Mouse (Mus musculus): ENCODE data around the gene Gpr34.

Gene Gpr34

GRCm38 (mm10) chrX:13631599-13632283 lies at the start of gene Gpr34:
TSS of gene Gpr34 (plus strand) at chrX:13632089.
- no peak for DNase-seq

GRCm38 (mm10) chrX:13599373-13599772 lies 32.5 kb upstream of the Gpr34 start:
- DNase-seq: no peak

- DNase-seq: no peak
Measured at GRCm38 (mm10) chrX:13599966-13600365, 31.9 kb upstream of the Gpr34 start.

- DNase-seq: no peak
Measured at GRCm38 (mm10) chrX:13606741-13607140, 25.1 kb upstream of the Gpr34 start.

DNA sequence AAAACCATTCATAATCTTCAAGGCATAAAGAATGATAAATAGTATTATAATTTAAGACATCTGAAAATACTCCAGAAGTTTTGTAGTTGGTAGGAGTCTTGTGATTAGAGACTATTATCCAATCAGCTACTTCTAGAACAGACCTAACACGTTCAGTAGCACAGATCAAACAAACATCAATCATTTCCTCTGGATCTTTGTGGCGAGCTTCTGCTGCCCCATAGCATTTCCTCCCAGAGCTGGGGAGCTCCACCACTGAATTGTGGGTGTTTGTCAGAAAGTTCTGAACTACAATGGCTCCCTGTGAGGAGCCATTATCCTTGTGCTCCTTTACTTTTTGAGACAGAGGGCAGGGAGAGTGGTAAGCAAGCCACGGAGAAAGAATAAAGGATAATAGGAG lies 24.1 kb upstream of the Gpr34 start:
- no peak for DNase-seq

GRCm38 (mm10) chrX:13611114-13611513 lies 20.8 kb upstream of the Gpr34 start:
- DNase-seq: no peak

GRCm38 (mm10) chrX:13612115-13612514 lies 19.8 kb upstream of the Gpr34 start:
- DNase-seq: no peak

DNA sequence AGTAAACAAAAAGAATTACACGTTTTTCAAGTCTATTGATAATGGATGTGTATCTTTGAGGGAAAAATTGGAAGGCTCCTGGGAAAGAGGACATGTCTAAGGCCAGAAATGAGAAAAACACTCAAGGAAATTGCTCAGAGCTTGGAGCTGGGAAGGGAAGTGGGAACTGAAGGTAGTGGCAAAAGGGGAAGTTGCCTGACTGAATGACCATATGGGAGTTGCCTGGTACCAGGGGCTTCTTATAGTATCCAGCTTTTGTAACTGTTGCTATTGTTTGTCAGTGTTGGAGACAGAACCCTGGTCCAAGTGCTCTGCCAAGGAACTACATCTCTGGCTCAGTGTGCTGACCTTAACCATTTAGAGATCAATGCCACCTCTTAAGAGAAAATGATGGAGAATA lies 15.2 kb upstream of the Gpr34 start:
- no peak for DNase-seq

- DNase-seq: no peak
Measured at GRCm38 (mm10) chrX:13617294-13617693, 14.6 kb upstream of the Gpr34 start.

GRCm38 (mm10) chrX:13618476-13618875 lies 13.4 kb upstream of the Gpr34 start:
- DNase-seq: no peak

DNA sequence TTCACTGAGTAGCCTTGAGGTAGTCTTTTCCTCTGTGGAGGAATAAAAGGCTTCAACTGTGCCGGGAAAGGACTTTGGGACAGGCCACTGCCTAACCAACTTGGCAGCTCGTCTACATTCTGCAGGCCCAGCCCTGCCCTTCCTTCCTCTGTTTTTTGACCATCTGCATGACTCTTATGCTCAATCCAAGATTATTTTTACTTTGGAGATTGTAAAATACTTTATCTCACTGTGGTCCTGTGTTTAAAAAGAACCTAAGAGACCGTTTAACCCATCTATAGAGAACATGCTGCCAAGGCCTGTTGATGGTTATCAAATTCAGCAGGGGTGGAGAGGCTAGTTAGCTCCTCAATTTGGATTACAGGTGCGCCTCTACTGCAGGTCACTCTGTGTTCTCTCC lies 10.4 kb upstream of the Gpr34 start:
- DNase-seq: no peak

DNA sequence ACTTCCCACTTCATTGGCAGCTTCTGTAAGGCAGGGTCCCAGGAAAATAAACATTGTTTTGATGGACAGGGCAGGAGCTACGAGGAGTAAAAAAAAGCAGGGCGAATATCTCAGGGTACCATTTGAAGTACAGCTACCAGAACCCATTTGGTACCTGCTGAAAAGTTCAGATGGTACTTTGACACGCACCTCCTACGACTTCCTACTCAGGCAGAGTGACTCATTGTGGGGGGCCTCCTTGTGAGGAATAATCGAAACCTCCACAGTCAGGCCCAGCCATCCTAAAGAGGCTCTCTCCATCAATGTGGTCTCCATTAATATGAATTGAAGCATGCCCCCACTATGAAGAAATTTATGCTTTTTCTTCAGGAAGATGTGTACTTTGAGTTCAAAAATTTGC lies 9.2 kb upstream of the Gpr34 start:
- DNase-seq: no peak

GRCm38 (mm10) chrX:13636398-13636797 lies 4.5 kb downstream of the Gpr34 start:
- DNase-seq: no peak

DNA sequence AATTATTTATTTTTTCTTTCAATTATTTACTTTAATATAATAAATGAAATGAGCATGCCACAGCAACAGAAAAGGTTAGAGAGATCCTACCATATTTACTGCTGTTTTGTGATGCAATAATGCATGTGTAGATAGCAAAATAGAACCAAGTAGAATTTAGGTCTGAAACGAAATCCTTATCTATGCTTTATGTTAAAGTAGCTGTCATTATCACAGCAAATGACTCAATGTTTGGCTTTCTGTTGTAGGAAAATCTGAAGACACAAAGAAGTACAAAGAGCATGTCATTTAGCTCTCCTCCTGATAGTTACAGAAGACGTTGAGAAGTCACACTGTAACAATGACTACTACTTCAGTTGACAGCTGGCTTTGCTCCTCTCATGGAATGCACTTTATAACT lies 7.0 kb downstream of the Gpr34 start:
- no peak for DNase-seq

GRCm38 (mm10) chrX:13651889-13652288 lies 20.0 kb downstream of the Gpr34 start:
- no peak for DNase-seq

DNA sequence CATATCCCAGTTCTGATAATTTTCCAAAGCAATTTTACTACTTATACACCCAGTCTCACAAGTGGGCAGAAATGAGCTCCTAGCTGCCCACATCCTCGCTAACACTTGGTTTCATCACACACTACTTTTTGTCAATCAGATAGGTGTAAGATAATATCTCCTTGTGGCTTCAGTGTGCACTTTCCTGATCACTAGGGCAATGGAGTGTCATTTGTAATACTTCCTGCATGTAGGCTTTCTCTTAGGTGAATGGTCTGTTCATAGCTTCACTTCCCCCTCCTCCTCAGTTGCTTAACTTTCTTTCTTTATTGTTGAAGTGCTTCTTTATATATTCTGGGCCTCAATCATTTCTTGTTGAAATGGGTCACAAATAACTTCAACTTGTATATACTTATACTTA lies 20.4 kb downstream of the Gpr34 start:
- no peak for DNase-seq

- DNase-seq: no peak
Measured at GRCm38 (mm10) chrX:13655005-13655421, 23.1 kb downstream of the Gpr34 start.

DNA sequence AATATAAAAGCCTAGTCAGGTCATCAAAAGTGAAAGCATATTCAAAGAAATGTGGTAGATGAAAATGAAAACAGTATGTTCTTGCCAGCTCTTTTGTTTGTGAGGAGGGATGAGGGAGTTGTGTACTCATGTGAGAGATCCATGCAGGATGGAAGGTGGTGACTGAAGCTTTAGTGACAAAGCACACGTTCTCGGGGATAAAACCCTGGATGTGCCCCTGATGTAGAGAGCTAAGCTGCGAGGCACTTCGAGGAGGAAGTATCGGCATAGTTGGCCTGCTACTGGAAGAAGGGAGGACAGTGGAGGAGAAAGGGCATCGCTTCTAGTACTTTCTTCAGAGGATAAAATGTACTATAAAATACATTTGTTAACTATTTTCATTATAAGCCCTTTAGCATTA lies 24.0 kb downstream of the Gpr34 start:
- no peak for DNase-seq

- peak; percentile 43 for DNase-seq
Measured at GRCm38 (mm10) chrX:13656721-13657120, 24.8 kb downstream of the Gpr34 start.

DNA sequence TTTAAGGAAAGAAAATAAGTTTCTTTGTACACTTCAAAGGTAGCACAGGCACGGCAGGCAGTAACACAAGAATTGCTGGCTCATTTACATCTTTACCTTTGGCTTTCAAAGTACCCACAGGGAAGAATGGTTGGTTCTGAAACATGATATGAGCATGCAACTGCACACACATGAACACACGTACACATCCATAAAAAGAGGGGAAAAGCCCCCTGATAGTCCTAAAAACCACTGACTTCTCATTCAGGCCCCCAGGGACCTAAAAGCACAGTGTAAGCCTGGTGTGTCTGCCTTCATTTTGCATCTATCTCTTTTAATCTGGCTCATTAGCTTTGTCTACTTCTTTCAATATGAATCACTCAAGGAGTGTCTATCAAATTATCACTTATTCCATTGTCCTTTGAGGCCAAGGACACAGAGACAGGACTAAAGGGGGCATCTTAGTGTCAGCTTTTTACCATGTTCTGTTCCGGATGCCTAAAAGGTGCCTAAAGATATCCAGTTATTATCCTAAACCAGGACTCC lies 26.8 kb downstream of the Gpr34 start:
- DNase-seq: no peak

DNA sequence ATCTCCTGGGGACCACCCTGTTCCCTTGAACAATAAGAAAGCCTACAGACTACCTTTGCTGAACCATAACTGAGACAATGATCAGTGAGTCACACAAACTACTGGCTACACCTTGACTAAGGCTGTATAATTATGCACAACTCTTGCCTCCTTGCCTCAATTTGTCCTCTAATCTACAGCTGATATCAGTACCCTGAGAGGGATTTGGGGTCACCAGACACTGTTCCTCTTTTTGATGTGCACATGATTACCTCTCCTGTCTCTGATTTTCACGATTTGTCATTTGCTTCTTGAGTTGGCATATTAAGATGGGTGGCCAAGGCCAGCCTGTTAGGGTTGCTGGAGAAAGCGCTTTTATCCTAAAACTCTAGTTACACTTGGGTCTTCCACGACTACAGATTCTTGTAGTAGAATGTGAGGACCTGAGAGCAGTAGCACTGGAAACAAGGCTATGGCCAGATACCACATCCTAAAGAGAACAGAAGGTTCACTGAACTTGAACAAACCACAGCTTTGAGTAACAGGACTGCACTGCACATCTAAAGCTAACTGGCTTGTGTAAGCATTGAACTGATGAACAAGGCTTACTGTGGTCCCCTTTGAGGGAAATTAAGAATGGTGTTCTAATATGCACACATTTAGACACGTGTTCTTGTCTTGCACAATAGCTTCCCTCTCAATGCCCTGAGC lies 27.5 kb downstream of the Gpr34 start:
- DNase-seq: no peak

DNA sequence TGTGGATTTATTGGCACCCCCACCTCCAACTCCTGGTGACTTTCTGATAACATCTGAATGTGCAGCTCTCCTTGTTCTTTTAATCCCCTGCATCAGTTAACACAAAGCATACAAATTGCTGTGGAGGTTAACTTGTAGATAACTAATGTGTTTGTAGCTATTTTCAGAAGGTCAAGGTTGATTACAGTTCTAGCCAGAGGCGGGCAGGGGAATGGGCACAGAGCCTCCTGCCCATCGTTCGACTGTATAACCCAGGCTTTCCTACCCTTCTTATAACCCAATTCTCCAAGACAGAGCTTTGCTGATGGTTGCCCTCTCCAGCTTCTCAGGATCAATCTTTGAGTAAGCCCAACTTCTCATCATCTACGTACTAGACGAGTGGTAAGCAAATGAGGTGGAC lies 29.2 kb downstream of the Gpr34 start, which contains the start of gene Gpr82:
TSS of gene Gpr82 (plus strand) at position 301 of the 400 bp plus-strand sequence.
- no peak for DNase-seq

DNA sequence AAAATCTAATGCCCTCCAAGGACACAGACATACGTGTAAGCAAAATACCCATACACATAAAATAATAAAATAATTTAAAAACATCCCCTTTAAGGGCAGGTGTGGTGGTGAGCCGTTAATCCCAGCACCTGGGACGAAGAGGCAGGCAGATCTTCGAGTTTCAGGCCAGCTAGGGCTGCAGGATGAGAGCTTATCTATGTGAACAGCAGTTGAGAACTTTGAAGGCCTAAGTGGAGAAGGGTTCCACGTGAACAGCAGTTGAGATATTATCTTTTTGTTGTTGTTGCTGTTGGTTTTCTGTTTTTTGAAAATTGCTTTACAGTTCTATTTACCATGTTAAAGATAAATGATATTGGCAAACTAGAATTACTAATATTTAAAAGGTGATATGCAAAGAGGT lies 37.0 kb downstream of the Gpr34 start:
- no peak for DNase-seq

GRCm38 (mm10) chrX:13670342-13670741 lies 38.5 kb downstream of the Gpr34 start:
- no peak for DNase-seq

Measured in kidney, adult 18-20 months (tissue).